Mouse (Mus musculus): ENCODE measurements around the gene Qser1. TPM values are rescaled to one million over a fixed set of nuclear protein-coding genes. Genes with fewer than 3 reads are reported as not detected.
A peak's percentile ranks its signal among the peaks of the same experiment; 100 is the strongest.

Gene Qser1
- total RNA-seq, 4 experiments from 2014 or later, result 10.0 to 12.2 (median 10.9) TPM

DNA sequence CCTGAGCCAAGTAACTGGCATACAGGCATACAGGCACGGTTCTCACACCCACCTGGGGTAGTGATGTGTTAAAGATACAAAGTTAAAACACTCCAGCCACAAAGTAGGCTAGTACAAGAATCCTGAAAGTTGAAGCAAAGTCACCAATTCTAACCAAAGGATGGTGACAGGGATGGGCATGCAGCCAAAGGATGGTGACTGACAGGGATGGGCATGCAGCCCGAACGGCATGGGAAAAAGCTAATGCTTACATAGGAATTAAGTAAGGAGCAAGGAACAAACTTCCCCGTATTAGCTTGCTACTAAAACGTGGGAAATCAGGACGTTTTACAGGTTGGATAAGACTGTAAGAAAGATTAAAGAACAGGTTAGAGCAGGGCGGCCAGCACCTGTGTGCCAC is 80.3 kb downstream of the Qser1 start:
- no peak for DNase-seq (ENCODE audit: low spot score in 2 of 2)

- no peak for DNase-seq (ENCODE audit: low spot score in 2 of 2)
Observed at GRCm38 (mm10) chr2:104732562-104733256, 83.9 kb downstream of the Qser1 start.

DNA sequence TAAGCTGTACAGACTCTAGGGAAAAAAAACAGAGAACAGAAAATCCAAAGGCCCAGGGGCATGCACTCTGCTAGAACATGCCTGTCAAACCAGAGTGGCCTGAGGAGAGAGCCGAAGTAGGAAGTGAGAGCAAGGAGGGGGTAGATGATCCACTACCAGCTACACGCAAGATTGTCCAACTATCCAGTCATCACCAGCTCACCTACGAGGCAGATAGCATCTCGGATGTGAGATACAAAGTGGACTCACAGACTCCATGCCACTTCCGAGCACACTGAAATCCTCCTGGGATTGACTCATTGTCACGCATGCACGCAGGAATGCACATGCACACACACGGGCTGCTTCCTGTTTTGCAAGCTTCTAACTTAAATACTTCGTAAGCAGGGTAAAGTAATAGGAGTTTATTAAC is 84.5 kb downstream of the Qser1 start:
- no peak for DNase-seq (ENCODE audit: low spot score in 2 of 2)

DNA sequence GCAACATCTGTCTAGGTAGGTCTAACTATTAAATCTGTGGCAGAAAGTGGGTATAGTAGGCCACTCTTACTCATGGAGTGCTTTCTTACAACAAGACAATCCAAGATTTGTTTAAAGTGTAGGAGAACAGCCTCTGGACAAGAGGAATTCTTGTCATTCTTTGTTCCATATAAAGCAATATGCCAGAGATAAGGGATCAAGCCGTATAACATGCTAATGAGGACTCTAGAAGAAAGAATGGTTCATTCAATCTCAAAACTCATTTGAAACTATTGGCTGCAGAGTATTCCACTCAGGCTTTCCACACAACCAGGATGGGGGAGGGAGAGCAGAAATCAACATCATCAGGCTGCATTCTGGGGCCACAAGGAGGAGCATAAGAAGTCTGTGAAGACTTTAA is 89.2 kb downstream of the Qser1 start:
- no peak for DNase-seq (ENCODE audit: low spot score in 2 of 2)

GRCm38 (mm10) chr2:104722021-104722420 is 94.5 kb downstream of the Qser1 start:
- DNase-seq (ENCODE audit: low spot score in 2 of 2), result no peak

GRCm38 (mm10) chr2:104717827-104718226 is 98.7 kb downstream of the Qser1 start:
- no peak for DNase-seq (ENCODE audit: low spot score in 2 of 2)

- no peak for DNase-seq (ENCODE audit: low spot score in 2 of 2)
Observed at GRCm38 (mm10) chr2:104717231-104717735, 99.3 kb downstream of the Qser1 start.

GRCm38 (mm10) chr2:104716279-104716678 is 100.3 kb downstream of the Qser1 start, which contains the start of gene Pin1rt1:
Gene Pin1rt1 (minus strand): TSS chr2:104716379.
- DNase-seq (ENCODE audit: low spot score in 2 of 2), result no peak

DNA sequence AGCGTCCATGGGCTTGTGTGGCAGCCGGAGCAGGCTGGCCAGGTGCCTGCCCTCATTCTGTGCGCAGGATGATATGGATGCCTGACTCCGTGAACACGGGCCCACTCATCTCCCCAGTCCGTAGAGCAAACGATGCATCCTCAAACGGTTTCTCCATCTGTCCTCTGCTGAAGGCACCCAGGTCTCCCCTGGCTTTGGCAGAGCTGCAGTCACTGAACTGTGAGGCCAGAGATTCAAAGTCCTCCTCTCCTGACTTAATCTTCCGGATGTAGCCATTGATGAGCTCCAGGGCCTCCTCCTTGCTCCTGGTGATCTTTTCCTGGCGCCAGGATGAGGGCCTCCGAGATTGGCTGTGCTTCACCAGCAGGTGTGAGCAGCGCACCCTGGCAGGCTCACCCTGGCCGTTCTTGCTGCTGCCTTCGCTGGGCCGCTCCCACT is 102.3 kb downstream of the Qser1 start:
- no peak for DNase-seq (ENCODE audit: low spot score in 2 of 2)

- DNase-seq (ENCODE audit: low spot score in 2 of 2), result no peak
Observed at GRCm38 (mm10) chr2:104712486-104712809, 104.1 kb downstream of the Qser1 start.

DNA sequence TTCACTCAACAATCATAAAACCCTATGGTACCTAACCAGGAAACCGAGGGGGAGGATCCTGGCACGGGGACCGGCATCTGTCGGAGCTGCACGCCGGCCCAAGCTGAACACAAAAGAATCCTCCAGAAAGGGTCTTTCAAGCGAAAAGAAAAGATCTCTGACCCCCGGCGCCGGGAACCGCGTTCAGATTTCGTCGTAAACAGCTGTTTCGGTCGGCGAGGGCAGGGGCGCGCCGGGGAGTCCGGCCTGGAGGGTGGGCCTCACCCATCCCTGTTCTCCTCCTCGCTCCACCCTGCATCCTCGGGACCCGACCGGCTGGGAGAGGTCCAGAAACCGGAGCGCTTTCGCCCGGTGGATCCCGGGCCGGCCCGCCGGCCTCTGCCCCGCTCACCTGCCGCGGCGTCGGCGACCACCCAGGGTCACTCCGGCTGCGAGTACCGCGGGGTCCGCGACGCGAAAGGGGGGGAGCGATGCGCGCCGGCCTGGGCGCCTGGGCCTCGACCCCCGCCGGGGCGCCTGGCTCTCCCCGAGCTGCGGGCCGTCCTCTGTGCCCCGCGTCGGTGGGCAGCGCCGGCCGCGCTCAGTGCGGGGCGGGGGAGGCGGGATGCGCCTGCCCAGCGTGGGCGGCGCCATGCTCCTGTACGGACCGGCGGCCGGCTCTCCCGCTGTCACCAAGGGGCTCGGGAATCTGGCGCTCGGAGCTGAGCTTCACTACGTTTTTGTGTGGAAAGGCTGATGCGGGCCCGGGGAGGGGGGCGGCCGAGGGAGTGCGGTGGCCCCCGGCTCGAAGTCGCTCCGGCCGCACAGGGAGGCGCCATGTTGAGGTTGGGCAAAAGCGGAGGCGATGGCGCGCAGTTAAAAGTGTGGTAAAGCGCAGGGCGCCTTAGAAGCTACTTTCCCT is 104.7 kb downstream of the Qser1 start, which contains the start of gene Tcp11l1:
Tcp11l1 (minus strand) TSS at position 585 of the 901 bp plus-strand sequence.
- peak; percentile 59 to 62 for DNase-seq (ENCODE audit: low spot score in 2 of 2)

GRCm38 (mm10) chr2:104710670-104711370 is 105.7 kb downstream of the Qser1 start:
- DNase-seq (ENCODE audit: low spot score in 2 of 2), result no peak

DNA sequence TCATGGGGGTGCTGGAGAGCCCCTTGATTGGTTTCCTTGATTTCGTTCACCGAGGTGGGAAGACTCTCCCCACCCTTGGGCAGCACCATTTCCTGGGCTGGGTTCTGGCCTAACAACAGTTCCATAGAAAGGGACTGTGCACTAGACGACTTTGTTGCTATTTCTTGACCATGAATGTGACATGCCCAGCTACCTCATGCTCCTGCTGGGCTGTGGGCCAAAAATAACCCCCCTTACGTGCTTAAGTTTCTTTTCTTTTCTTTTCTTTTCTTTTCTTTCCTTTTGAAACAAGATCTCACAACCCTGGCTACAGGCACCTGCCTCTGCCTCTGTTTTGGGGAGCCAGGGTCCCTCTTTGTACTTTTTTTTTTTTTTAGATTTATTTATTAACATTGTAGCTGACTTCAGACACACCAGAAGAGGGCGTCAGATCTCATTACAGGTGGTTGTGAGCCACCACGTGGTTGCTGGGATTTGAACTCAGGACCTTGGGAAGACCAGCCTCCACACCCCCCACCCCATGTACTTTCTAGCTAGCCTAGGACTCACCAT is 106.7 kb downstream of the Qser1 start:
- no peak for DNase-seq (ENCODE audit: low spot score in 2 of 2)

Other genes with a start within 250 kb of the Qser1 start
- 10 to 100 TPM; 36.5 to 44.1 (median 37.5) TPM for gene Cstf3, start 226.2 kb downstream of the Qser1 start, total RNA-seq (2022)
- gene Tcp11l1, start 104.6 kb downstream of the Qser1 start, total RNA-seq (2022), result 10 to 100 TPM; 34.4 to 45.6 (median 39.4) TPM
- not detected for gene Pin1rt1, start 100.4 kb downstream of the Qser1 start, total RNA-seq (2022)
- gene Depdc7, start 73.9 kb downstream of the Qser1 start, total RNA-seq (2022), result 1 to 10 TPM in 3 of 4 experiments, under 1 TPM in 1; 0.72 to 2.2 (median 1.6) TPM
- gene Prrg4, start 33.1 kb upstream of the Qser1 start, total RNA-seq (2022), result 1 to 10 TPM in 2 of 4 experiments, under 1 TPM in 2; 0.24 to 1.2 (median 0.91) TPM
- 1 to 10 TPM in 1 of 4 experiments, not detected in 3; 3.3 TPM for gene Ccdc73, start 51.0 kb upstream of the Qser1 start, total RNA-seq (2022)
- gene Eif3m, start 200.3 kb upstream of the Qser1 start, total RNA-seq (2022), result 10 to 100 TPM; 90.4 to 98.1 (median 92.0) TPM